Mouse (Mus musculus) stomach, postnatal 0 days (tissue): ENCODE results near the gene Teddm2. TPM values are rescaled to one million over a fixed set of nuclear protein-coding genes. Genes with fewer than 3 reads are reported as not detected.

Source experiments
- ATAC-seq: fragments of 200-750 bp; cut with Nextera tagmentation; 2 replicates; pipeline ENCODE4 v1.8.0; 2017; ENCODE audit not compliant: low FRiP score, low TSS enrichment
- DNase-seq: peaks from one replicate; pipeline ENCODE4 v3.0.0-alpha.2; 2016; ENCODE audit warnings: low spot score
- H3K27ac ChIP-seq: fragments of 300-500 bp; sonication (generic); replicated peaks from 2 replicates; pipeline ENCODE4 v1.5.1; 2014; ENCODE audit warnings: mild to moderate bottlenecking, control low read depth
- H3K27me3 ChIP-seq: fragments of 300-500 bp; sonication (generic); 2 replicates; pipeline ENCODE4 v1.6.1; 2014; ENCODE audit warnings: low read length; ENCODE audit not compliant: control insufficient read depth, insufficient read depth
- H3K36me3 ChIP-seq: fragments of 300-500 bp; sonication (generic); 2 replicates; pipeline ENCODE4 v1.6.1; 2014; ENCODE audit warnings: low read length, mixed read lengths; ENCODE audit not compliant: control insufficient read depth, insufficient read depth
- H3K4me1 ChIP-seq: fragments of 300-500 bp; sonication (generic); replicated peaks from 2 replicates; pipeline ENCODE4 v1.6.1; 2014; ENCODE audit warnings: antibody characterized with exemption; ENCODE audit not compliant: control insufficient read depth, insufficient read depth
- H3K4me2 ChIP-seq: fragments of 300-500 bp; sonication (generic); replicated peaks from 2 replicates; pipeline ENCODE4 v1.6.1; 2014; ENCODE audit warnings: low read depth, mild to moderate bottlenecking, control low read depth, moderate library complexity
- H3K4me3 ChIP-seq: fragments of 300-500 bp; sonication (generic); 2 replicates; pipeline ENCODE4 v1.5.1; 2014; ENCODE audit warnings: low read depth, low read length, control low read depth
- H3K9ac ChIP-seq: fragments of 300-500 bp; sonication (generic); 2 replicates; pipeline ENCODE4 v1.6.1; 2014; ENCODE audit warnings: mild to moderate bottlenecking, low read length, control low read depth, mixed read lengths
- H3K9me3 ChIP-seq: fragments of 300-500 bp; sonication (generic); 2 replicates; pipeline ENCODE4 v1.6.1; 2016; ENCODE audit warnings: low read length; ENCODE audit not compliant: control insufficient read depth
- CTCF ChIP-seq: IDR thresholded peaks from 2 replicates; pipeline ENCODE4 v1.5.1; 2016; ENCODE audit warnings: antibody characterized with exemption, low read depth, mild to moderate bottlenecking, moderate library complexity
- EP300 ChIP-seq: optimal IDR thresholded peaks from 2 replicates; pipeline ENCODE3; 2016; ENCODE audit warnings: antibody characterized with exemption
- WGBS: fragments of 180-500 bp; shearing (Covaris S2); extraction: QIAGEN DNeasy Blood & Tissue Kit; methylation state at CpG from one replicate; pipeline ENCODE4 v1.1.7; 2014; 5-methylcytosine and 5-hydroxymethylcytosine counted together
- polyA plus RNA-seq: library from polyadenylated mRNA; unstranded; fragments of >200 nt; fragmentation: Nextera tagmentation; extraction: Ambion mirVana; gene quantifications from 2 replicates; pipeline ENCODE4 v1.2.1, GENCODE M21; 2015

Teddm2 gene
- 0.80 and 0.85 TPM in 2 replicates for polyA plus RNA-seq

GRCm38 (mm10) chr1:153899731-153900380 is at the start of gene Teddm2, which contains the start of gene Glul:
Gene Teddm2, minus strand, starts transcription at chr1:153900228.
Gene Glul, plus strand, starts transcription at chr1:153899944.
- H3K9ac ChIP-seq = peak within 1 kb of the TSS; percentile 98
- TF ChIP-seq EP300 (peak; percentile 53), CTCF (0 out of 2 replicates have a peak, but pooled peaks have one; percentile 1)
- ATAC-seq = peak; percentile 96
- no peaks in the 10 kb centered on the region for H3K9me3 ChIP-seq
- H3K4me3 ChIP-seq = peak within 1 kb of the TSS; percentile 98
- peak; percentile 98 for DNase-seq
- no peaks in the 10 kb centered on the region for H3K27me3 ChIP-seq
- peak within 1 kb of the TSS; percentile 97 for H3K27ac ChIP-seq
- H3K36me3 ChIP-seq = peaks cover 15% of the 10 kb centered on the region; the same call in 1 of the 2 replicates
- WGBS = 0% methylated on average over 51 of the region's 51 CpGs
- peak within 1 kb of the TSS; percentile 72 for H3K4me2 ChIP-seq
- peaks cover 3% of the 10 kb centered on the region for H3K4me1 ChIP-seq

GRCm38 (mm10) chr1:153947837-153948236 is 47.8 kb upstream of the Teddm2 start:
- no peak for TF ChIP-seq EP300
- no peak for TF ChIP-seq CTCF
- 86% methylated on average over 6 of the region's 6 CpGs for WGBS

GRCm38 (mm10) chr1:153946971-153947370 is 46.9 kb upstream of the Teddm2 start:
- Histone ChIP-seq H3K4me2 (no peak overlapping the region), H3K27ac (no peak overlapping the region), H3K9ac (no peak overlapping the region), H3K27me3 (no peaks in the 10 kb centered on the region), H3K4me1 (no peaks in the 10 kb centered on the region), H3K36me3 (no peaks in the 10 kb centered on the region), H3K4me3 (no peak overlapping the region), H3K9me3 (no peaks in the 10 kb centered on the region)
- TF ChIP-seq CTCF (no peak), EP300 (no peak)
- DNase-seq = no peak
- WGBS = 63% methylated on average over 7 of the region's 7 CpGs
- no peak for ATAC-seq

More at GRCm38 (mm10) chr1:153947837-153948236, 47.8 kb upstream of the Teddm2 start:
- ATAC-seq (no peak), DNase-seq (no peak)
- H3K4me2 ChIP-seq = no peak overlapping the region
- no peak overlapping the region for H3K27ac ChIP-seq
- no peaks in the 10 kb centered on the region for H3K9me3 ChIP-seq
- H3K9ac ChIP-seq = no peak overlapping the region
- H3K36me3 ChIP-seq = no peaks in the 10 kb centered on the region
- no peaks in the 10 kb centered on the region for H3K27me3 ChIP-seq
- no peaks in the 10 kb centered on the region for H3K4me1 ChIP-seq
- no peak overlapping the region for H3K4me3 ChIP-seq

GRCm38 (mm10) chr1:153945181-153945580 is 45.2 kb upstream of the Teddm2 start:
- Histone ChIP-seq H3K4me1 (no peaks in the 10 kb centered on the region), H3K9me3 (no peaks in the 10 kb centered on the region), H3K27me3 (no peaks in the 10 kb centered on the region), H3K9ac (no peak overlapping the region), H3K4me3 (no peak overlapping the region), H3K27ac (no peak overlapping the region), H3K4me2 (no peak overlapping the region), H3K36me3 (no peaks in the 10 kb centered on the region)
- TF ChIP-seq EP300 (no peak), CTCF (no peak)
- ATAC-seq (no peak), DNase-seq (no peak)
- 68% methylated on average over 5 of the region's 5 CpGs for WGBS

GRCm38 (mm10) chr1:153940986-153941385 is 41.0 kb upstream of the Teddm2 start:
- no peaks in the 10 kb centered on the region for H3K36me3 ChIP-seq
- WGBS = 79% methylated on average over 2 of the region's 2 CpGs
- ATAC-seq = no peak

GRCm38 (mm10) chr1:153937025-153937424 is 37.0 kb upstream of the Teddm2 start:
- no peak overlapping the region for H3K4me3 ChIP-seq
- no peak overlapping the region for H3K9ac ChIP-seq
- no peak overlapping the region for H3K4me2 ChIP-seq
- DNase-seq (no peak), ATAC-seq (no peak)
- H3K36me3 ChIP-seq = no peaks in the 10 kb centered on the region
- WGBS = 96% methylated on average over 2 of the region's 2 CpGs
- TF ChIP-seq CTCF (no peak), EP300 (no peak)
- H3K9me3 ChIP-seq = no peaks in the 10 kb centered on the region
- H3K4me1 ChIP-seq = no peaks in the 10 kb centered on the region
- no peaks in the 10 kb centered on the region for H3K27me3 ChIP-seq
- H3K27ac ChIP-seq = no peak overlapping the region

More at GRCm38 (mm10) chr1:153940986-153941385, 41.0 kb upstream of the Teddm2 start:
- Histone ChIP-seq H3K27ac (no peak overlapping the region), H3K27me3 (no peaks in the 10 kb centered on the region), H3K4me2 (no peak overlapping the region), H3K4me1 (no peaks in the 10 kb centered on the region), H3K9ac (no peak overlapping the region), H3K9me3 (no peaks in the 10 kb centered on the region), H3K4me3 (no peak overlapping the region)
- TF ChIP-seq EP300 = no peak
- TF ChIP-seq CTCF = no peak
- no peak for DNase-seq
